Mouse (Mus musculus) large intestine, adult 2 months (tissue): ENCODE results near the gene Hacl1. TPM values are rescaled to one million over a fixed set of nuclear protein-coding genes. Genes with fewer than 3 reads are reported as not detected.
"Not testable (repeated sequence)": the region's sequence is repeated elsewhere in the genome, so short reads cannot be mapped to it uniquely, and the experiment has no call there.

Source experiments
- DNase-seq: peaks from one replicate; pipeline ENCODE4 v3.0.0-alpha.2; 2012; ENCODE audit warnings: low read depth, low spot score
- WGBS: fragments of 180-500 bp; shearing (Covaris S2); methylation state at CpG from one replicate; pipeline ENCODE4 v1.1.7; 2018; 5-methylcytosine and 5-hydroxymethylcytosine counted together
- polyA plus RNA-seq: library from polyadenylated mRNA; depleted of rRNA; stranded (reverse); fragments of >200 nt; gene quantifications from 2 replicates; pipeline ENCODE4 v1.2.3, GENCODE M21; 2012

Hacl1 gene
- polyA plus RNA-seq, 1 experiment, result 7.2 TPM

- WGBS, result 71% methylated on average over 3 of the region's 3 CpGs
- no peak for DNase-seq
Observed at GRCm38 (mm10) chr14:31644931-31645547, 4.0 kb upstream of the Hacl1 start.

GRCm38 (mm10) chr14:31644183-31644830 lies 3.2 kb upstream of the Hacl1 start:
- 60% methylated on average over 5 of the region's 5 CpGs for WGBS
- no peak for DNase-seq

- WGBS, result 45% methylated on average over 9 of the region's 9 CpGs
Observed at GRCm38 (mm10) chr14:31641506-31642155, 545 bp upstream of the Hacl1 start.

GRCm38 (mm10) chr14:31640346-31640889 lies 668 bp downstream of the Hacl1 start, which contains the start of gene Gm49387:
Gene Gm49387, minus strand, starts transcription at chr14:31640878.
- 4% methylated on average over 26 of the region's 26 CpGs for WGBS
- DNase-seq, result no peak

More at GRCm38 (mm10) chr14:31641506-31642155, 545 bp upstream of the Hacl1 start:
- DNase-seq, result no peak

- 81% methylated on average over 7 of the region's 7 CpGs for WGBS
- no peak for DNase-seq
Observed at GRCm38 (mm10) chr14:31630677-31631076, 10.4 kb downstream of the Hacl1 start.

GRCm38 (mm10) chr14:31622748-31623147 lies 18.3 kb downstream of the Hacl1 start:
- WGBS, result 81% methylated on average over 12 of the region's 12 CpGs
- no peak for DNase-seq

- no peak for DNase-seq
- 83% methylated on average over 9 of the region's 9 CpGs for WGBS
Observed at GRCm38 (mm10) chr14:31620591-31621223, 20.4 kb downstream of the Hacl1 start.

GRCm38 (mm10) chr14:31617997-31618396 lies 23.1 kb downstream of the Hacl1 start:
- WGBS, result 77% methylated on average over 3 of the region's 3 CpGs
- DNase-seq, result no peak

GRCm38 (mm10) chr14:31617204-31617603 lies 23.9 kb downstream of the Hacl1 start:
- WGBS, result 80% methylated on average over 9 of the region's 9 CpGs
- DNase-seq, result no peak

- 75% methylated on average over 5 of the region's 5 CpGs for WGBS
- no peak for DNase-seq
Observed at GRCm38 (mm10) chr14:31613671-31614070, 27.4 kb downstream of the Hacl1 start.

GRCm38 (mm10) chr14:31611986-31612385 lies 29.1 kb downstream of the Hacl1 start:
- WGBS, result 70% methylated on average over 4 of the region's 4 CpGs
- DNase-seq, result no peak

GRCm38 (mm10) chr14:31605514-31605913 lies 35.6 kb downstream of the Hacl1 start:
- no peak for DNase-seq
- 61% methylated on average over 6 of the region's 6 CpGs for WGBS

GRCm38 (mm10) chr14:31604916-31605315 lies 36.2 kb downstream of the Hacl1 start:
- DNase-seq, result no peak
- WGBS, result 74% methylated on average over 5 of the region's 5 CpGs

- 84% methylated on average over 6 of the region's 6 CpGs for WGBS
- DNase-seq, result not testable (repeated sequence)
Observed at GRCm38 (mm10) chr14:31602616-31602979, 38.5 kb downstream of the Hacl1 start.

GRCm38 (mm10) chr14:31601908-31602615 lies 39.0 kb downstream of the Hacl1 start:
- 94% methylated on average over 14 of the region's 14 CpGs for WGBS
- DNase-seq, result no peak

- no peak for DNase-seq
- 82% methylated on average over 4 of the region's 4 CpGs for whole genome bisulfite sequencing
Observed at GRCm38 (mm10) chr14:31597446-31597845, 43.6 kb downstream of the Hacl1 start.

- WGBS, result 65% methylated on average over 7 of the region's 7 CpGs
- no peak for DNase-seq
Observed at GRCm38 (mm10) chr14:31596408-31596807, 44.7 kb downstream of the Hacl1 start.

GRCm38 (mm10) chr14:31594693-31595092 lies 46.4 kb downstream of the Hacl1 start:
- 48% methylated on average over 3 of the region's 3 CpGs for whole genome bisulfite sequencing
- no peak for DNase-seq

- 82% methylated on average over 2 of the region's 2 CpGs for WGBS
- no peak for DNase-seq
Observed at GRCm38 (mm10) chr14:31593036-31593435, 48.0 kb downstream of the Hacl1 start.

GRCm38 (mm10) chr14:31591243-31591642 lies 49.8 kb downstream of the Hacl1 start, which contains the start of gene Colq:
Gene Colq, minus strand, starts transcription at chr14:31591343.
- DNase-seq, result no peak
- 82% methylated on average over 3 of the region's 3 CpGs for WGBS
